In genomic region chr15:79440223-79440622, GRCm38 (mm10) we compare ENCODE assay signal across 8 mouse cellular contexts. TPM values are rescaled to one million over a fixed set of nuclear protein-coding genes. Genes with fewer than 3 reads are reported as not detected.
DNase-seq lines count a peak whose midpoint lies in the region; ATAC-seq and TF ChIP-seq lines count a peak whose summit lies in the region.

No protein-coding gene starts in this region.

- intact Hi-C loops in gastrocnemius, postnatal 36 days (cut with DNase I): loop anchor here (2.0 kb wide), 1 partner anchor 37 kb away; the partner anchor contains the start of gene Tmem184b

- ATAC-seq in hindbrain, postnatal 0 days: no peak
- no peak for ATAC-seq in limb, embryonic 11.5 days (ENCODE audit: insufficient number of reproducible peaks, low FRiP score, low TSS enrichment, low read depth)
- no peak for ATAC-seq in midbrain, embryonic 13.5 days

- H3K4me3 ChIP-seq in hindbrain, postnatal 0 days (ENCODE audit: low read length): peak overlapping the region; percentile 96
- peak overlapping the region; percentile 87 for H3K4me3 ChIP-seq in limb, embryonic 11.5 days (ENCODE audit: low read depth, low read length)
- peak overlapping the region; percentile 93 for H3K4me3 ChIP-seq in midbrain, embryonic 13.5 days (replicated peaks)

- H3K4me2 ChIP-seq in hindbrain, postnatal 0 days (ENCODE audit: low read depth, low read length): peak overlapping the region; percentile 98
- peak overlapping the region; percentile 83 for H3K4me2 ChIP-seq in limb, embryonic 11.5 days (ENCODE audit: low read depth, severe bottlenecking)
- H3K4me2 ChIP-seq in midbrain, embryonic 13.5 days (replicated peaks): peak overlapping the region; percentile 99

- 45% methylated on average over 4 of the region's 4 CpGs for WGBS in hindbrain, postnatal 0 days
- 84% methylated on average over 4 of the region's 4 CpGs for WGBS in limb, embryonic 11.5 days
- WGBS in midbrain, embryonic 13.5 days: 78% methylated on average over 4 of the region's 4 CpGs

- peak overlapping the region; percentile 96; the same call in 1 of the 2 replicates for H3K27ac ChIP-seq in hindbrain, postnatal 0 days
- no peak overlapping the region; the same call in 1 of the 2 replicates for H3K27ac ChIP-seq in limb, embryonic 11.5 days (replicated peaks; ENCODE audit: low read depth, low read length)
- H3K27ac ChIP-seq in midbrain, embryonic 13.5 days: peak overlapping the region; percentile 14; the same call in 1 of the 2 replicates

- H3K9ac ChIP-seq in hindbrain, postnatal 0 days (replicated peaks; ENCODE audit: low read length): peak overlapping the region; percentile 99
- H3K9ac ChIP-seq in limb, embryonic 11.5 days (ENCODE audit: low read length): peak overlapping the region; percentile 99
- H3K9ac ChIP-seq in midbrain, embryonic 13.5 days (replicated peaks): peak overlapping the region; percentile 99

- peaks cover 6% of the 10 kb centered on the region; the same call in 1 of the 2 replicates for H3K36me3 ChIP-seq in hindbrain, postnatal 0 days (ENCODE audit: insufficient read depth, low read length)
- peaks cover 6% of the 10 kb centered on the region for H3K36me3 ChIP-seq in limb, embryonic 11.5 days (ENCODE audit: control insufficient read depth, insufficient read depth, low read length)
- H3K36me3 ChIP-seq in midbrain, embryonic 13.5 days: peaks cover 37% of the 10 kb centered on the region

- peaks cover 51% of the 10 kb centered on the region for H3K4me1 ChIP-seq in hindbrain, postnatal 0 days (ENCODE audit: insufficient read depth, low read length)
- H3K4me1 ChIP-seq in limb, embryonic 11.5 days (ENCODE audit: control insufficient read depth, insufficient read depth, low read length): peaks cover 17% of the 10 kb centered on the region
- peaks cover 63% of the 10 kb centered on the region for H3K4me1 ChIP-seq in midbrain, embryonic 13.5 days (replicated peaks)

- TF ChIP-seq CTCF in hindbrain, postnatal 0 days (IDR thresholded peaks at IDR 0.05; ENCODE audit: low read depth): no peak

- peak; percentile 75 to 91 for DNase-seq in adrenal gland, adult (ENCODE audit: inconsistent age in 2 of 2, low spot score in 1 of 2)
- no peak for DNase-seq in adrenal gland, postnatal 4 days (ENCODE audit: low spot score in 2 of 2)
- DNase-seq in cerebellum, adult 9-10 months: peak; percentile 71
- DNase-seq in gastrocnemius, postnatal 36 days: peak; percentile 60 to 61
- DNase-seq in hindbrain, postnatal 0 days (ENCODE audit: low spot score): peak; percentile 70
- DNase-seq in limb, embryonic 11.5 days (ENCODE audit: low spot score): no peak
- DNase-seq in embryo, embryonic 9.5 days (ENCODE audit: extremely low spot score): no peak

- no peaks in the 10 kb centered on the region for H3K9me3 ChIP-seq in hindbrain, postnatal 0 days (ENCODE audit: low read length)
- H3K9me3 ChIP-seq in limb, embryonic 11.5 days (ENCODE audit: control insufficient read depth, low read length): no peaks in the 10 kb centered on the region
- H3K9me3 ChIP-seq in midbrain, embryonic 13.5 days: no peaks in the 10 kb centered on the region

- no peaks in the 10 kb centered on the region for H3K27me3 ChIP-seq in hindbrain, postnatal 0 days (ENCODE audit: insufficient read depth, low read length)
- no peaks in the 10 kb centered on the region for H3K27me3 ChIP-seq in limb, embryonic 11.5 days (ENCODE audit: control insufficient read depth, insufficient read depth, low read length)
- no peaks in the 10 kb centered on the region for H3K27me3 ChIP-seq in midbrain, embryonic 13.5 days

RNA-seq across cellular contexts. Expression of gene Csnk1e, which starts 15.1 kb away (rescaled TPM):
- total RNA-seq in adrenal gland, postnatal 4 days (2021): 100 to 1,000 TPM; 108 to 111 TPM
- 10 to 100 TPM; 46.7 to 50.7 TPM for total RNA-seq in gastrocnemius, postnatal 36 days (2021)
- 323 and 374 TPM in 2 replicates for total RNA-seq in hindbrain, postnatal 0 days (2014; rRNA removed)
- 158 and 178 TPM in 2 replicates for polyA plus RNA-seq in hindbrain, postnatal 0 days (2015; fragmentation: Nextera tagmentation; extraction: Ambion mirVana)
- polyA plus RNA-seq in limb, embryonic 11.5 days (2014; fragmentation: Nextera tagmentation; extraction: Ambion mirVana): 149 and 156 TPM in 2 replicates
- 233 and 269 TPM in 2 replicates for polyA plus RNA-seq in midbrain, embryonic 13.5 days (2015; fragmentation: Nextera tagmentation; extraction: Ambion mirVana)

RNA-seq across cellular contexts. Expression of gene Tmem184b, which starts 36.9 kb away (rescaled TPM):
- 10 to 100 TPM; 45.7 to 47.4 TPM for total RNA-seq in adrenal gland, postnatal 4 days (2021)
- 10 to 100 TPM; 23.2 to 30.0 TPM for total RNA-seq in gastrocnemius, postnatal 36 days (2021)
- 72.4 and 113 TPM in 2 replicates for total RNA-seq in hindbrain, postnatal 0 days (2014; rRNA removed)
- polyA plus RNA-seq in hindbrain, postnatal 0 days (2015; fragmentation: Nextera tagmentation; extraction: Ambion mirVana): 26.6 and 31.6 TPM in 2 replicates
- 50.4 and 59.7 TPM in 2 replicates for polyA plus RNA-seq in limb, embryonic 11.5 days (2014; fragmentation: Nextera tagmentation; extraction: Ambion mirVana)
- polyA plus RNA-seq in midbrain, embryonic 13.5 days (2015; fragmentation: Nextera tagmentation; extraction: Ambion mirVana): 32.8 and 35.0 TPM in 2 replicates

Comparison
In these comparisons a context has a peak if more than half of its experiments do, and no peak if none do; other contexts are left out.
1. DNase-seq: peak in adrenal gland, adult (2 of 2), cerebellum, adult 9-10 months (single experiment), gastrocnemius, postnatal 36 days (2 of 2) and hindbrain, postnatal 0 days (single experiment); none in adrenal gland, postnatal 4 days (0 of 2), limb, embryonic 11.5 days (single experiment) and embryo, embryonic 9.5 days (single experiment).
2. Peak in every context shown above with its lines, with median percentiles within 50 percentile points of each other: H3K4me2 ChIP-seq, H3K4me3 ChIP-seq and H3K9ac ChIP-seq.